Mouse (Mus musculus): ENCODE measurements around the gene Pde7b.

DNA sequence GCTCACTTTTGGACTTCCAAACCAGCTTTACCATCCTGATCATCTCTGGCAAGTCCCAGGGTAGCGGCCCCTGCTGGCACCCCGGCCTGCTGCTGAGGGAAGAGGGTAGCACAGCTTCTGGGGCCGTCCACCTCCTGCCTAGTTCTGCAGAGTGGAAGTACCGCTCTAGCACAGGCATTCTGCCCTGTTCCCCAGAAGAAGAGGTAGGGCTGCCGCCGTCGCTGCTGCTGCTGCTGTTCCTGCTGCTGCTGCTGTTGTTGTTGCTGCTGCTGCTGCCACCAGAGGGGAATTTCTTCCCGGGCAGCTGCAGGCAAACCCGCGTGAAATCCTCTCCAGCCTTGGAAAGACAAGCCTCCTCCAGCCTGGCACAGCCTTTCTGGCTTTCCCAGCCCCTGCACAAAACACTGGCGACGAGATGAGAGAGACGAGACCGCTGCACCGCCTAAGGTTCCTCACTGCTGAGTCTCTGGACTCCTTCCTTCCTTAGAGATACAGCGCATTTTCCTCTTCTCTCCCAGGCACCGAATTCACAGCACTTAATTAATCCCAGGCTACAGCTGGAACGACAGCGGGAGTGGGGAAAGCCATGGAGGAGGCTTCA is 176.8 kb downstream of the Pde7b start:
- TF ChIP-seq CTCF (IDR thresholded peaks at IDR 0.05; ENCODE audit: extremely low read depth, insufficient read depth, low read length), result no peak
- TF ChIP-seq POLR2A (IDR thresholded peaks at IDR 0.05; ENCODE audit: extremely low read depth, insufficient read depth, low read length), result no peak
